Mouse (Mus musculus): ENCODE data around the gene C530025M09Rik.

DNA sequence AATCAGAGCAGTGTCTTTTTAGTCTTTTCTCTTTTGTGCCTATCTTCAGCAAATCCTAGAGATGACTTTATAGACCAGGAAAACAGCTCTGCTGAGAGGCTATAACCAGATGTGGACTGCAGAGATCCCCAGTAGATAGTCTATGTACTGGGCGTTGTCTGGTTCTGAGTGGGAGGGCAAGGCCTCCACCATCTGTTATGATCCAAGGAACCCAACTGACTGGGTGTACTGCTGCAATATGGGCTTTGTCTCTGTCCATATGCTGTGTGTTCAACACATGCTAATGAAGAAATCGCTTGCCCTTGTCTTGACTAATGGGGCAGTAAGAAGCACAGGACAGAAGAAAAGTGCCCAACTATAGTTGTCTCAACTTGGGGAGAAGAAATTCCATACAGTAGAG lies 25.8 kb downstream of the C530025M09Rik start:
- no peak for TF ChIP-seq CTCF (IDR thresholded peaks at IDR 0.05 in 2 of 3, conservative IDR thresholded peaks at IDR 0.05 in 1 of 3; ENCODE audit: control insufficient read depth in 1 of 3, insufficient read depth in 1 of 3, low read depth in 2 of 3, low read length in 3 of 3, poor library complexity in 1 of 3, severe bottlenecking in 1 of 3)
- TF ChIP-seq NRF1 (IDR thresholded peaks at IDR 0.05; ENCODE audit: insufficient read depth, low read depth, low read length, poor library complexity, severe bottlenecking), result no peak
- TF ChIP-seq POLR2A (IDR thresholded peaks at IDR 0.05; ENCODE audit: control insufficient read depth in 1 of 2, insufficient read depth in 1 of 2, low read depth in 1 of 2, low read length in 2 of 2, poor library complexity in 1 of 2), result no peak
- TF ChIP-seq SMC3 (IDR thresholded peaks at IDR 0.05; ENCODE audit: low read depth, low read length), result no peak
- no peak for TF ChIP-seq ZNF384 (IDR thresholded peaks at IDR 0.05; ENCODE audit: low read depth, low read length)
- TF ChIP-seq MEF2A (IDR thresholded peaks at IDR 0.05; ENCODE audit: extremely low read depth, insufficient replicate concordance, low read depth, low read length, poor library complexity, severe bottlenecking), result no peak
- TF ChIP-seq POLR2AphosphoS2 (IDR thresholded peaks at IDR 0.05; ENCODE audit: low read length), result no peak
- TF ChIP-seq UBTF (IDR thresholded peaks at IDR 0.05; ENCODE audit: borderline replicate concordance, insufficient read depth, low read depth, low read length), result no peak
- TF ChIP-seq ZC3H11A (IDR thresholded peaks at IDR 0.05; ENCODE audit: low read depth, low read length), result no peak
- no peak for TF ChIP-seq EP300 (IDR thresholded peaks at IDR 0.05; ENCODE audit: low read depth in 1 of 2, low read length in 2 of 2)
- TF ChIP-seq JUND (IDR thresholded peaks at IDR 0.05; ENCODE audit: low read depth, low read length), result no peak
- TF ChIP-seq ELF1 (IDR thresholded peaks at IDR 0.05; ENCODE audit: low read depth, low read length), result no peak
- TF ChIP-seq E2F4 (IDR thresholded peaks at IDR 0.05; ENCODE audit: borderline replicate concordance, low read depth, low read length), result no peak
